Mouse (Mus musculus): ENCODE measurements around the gene Wdr44.
"Not testable (repeated sequence)": the region's sequence is repeated elsewhere in the genome, so short reads cannot be mapped to it uniquely, and the experiment has no call there.

The Wdr44 gene

GRCm38 (mm10) chrX:23833784-23834183 lies 140.9 kb downstream of the Wdr44 start:
- DNase-seq (ENCODE audit: low spot score in 2 of 2) = not testable (repeated sequence)

- no peak for DNase-seq (ENCODE audit: low spot score in 2 of 2)
These were observed 148.1 kb downstream of the Wdr44 start for GRCm38 (mm10) chrX:23840921-23841320.
